Mouse (Mus musculus) embryonic facial prominence, embryonic 11.5 days (tissue): Measurements from ENCODE around the gene Col4a1. TPM values are rescaled to one million over a fixed set of nuclear protein-coding genes. Genes with fewer than 3 reads are reported as not detected.
A peak's percentile ranks its signal among the peaks of the same experiment; 100 is the strongest.

Source experiments
- ATAC-seq: fragments of 200-750 bp; cut with Nextera tagmentation; replicated peaks from 2 replicates; pipeline ENCODE4 v1.8.0; 2017; ENCODE audit warnings: low read depth; ENCODE audit not compliant: insufficient number of reproducible peaks, low FRiP score, low TSS enrichment
- DNase-seq: peaks from one replicate; pipeline ENCODE4 v3.0.0-alpha.2; 2015; ENCODE audit warnings: low spot score
- H3K27ac ChIP-seq: fragments of 300-500 bp; sonication (generic); replicated peaks from 2 replicates; pipeline ENCODE4 v1.5.1; 2014; ENCODE audit warnings: mild to moderate bottlenecking, low read depth, low read length, control low read depth
- H3K27me3 ChIP-seq: fragments of 300-500 bp; sonication (generic); 2 replicates; pipeline ENCODE4 v1.6.1; 2014; ENCODE audit warnings: mild to moderate bottlenecking, low read length, moderate library complexity, mixed read lengths; ENCODE audit not compliant: control insufficient read depth, insufficient read depth
- H3K36me3 ChIP-seq: fragments of 300-500 bp; sonication (generic); replicated peaks from 2 replicates; pipeline ENCODE4 v1.6.1; 2014; ENCODE audit warnings: low read depth, mild to moderate bottlenecking, low read length, moderate library complexity, mixed read lengths; ENCODE audit not compliant: control insufficient read depth, insufficient read depth
- H3K4me1 ChIP-seq: fragments of 300-500 bp; sonication (generic); 2 replicates; pipeline ENCODE4 v1.6.1; 2014; ENCODE audit warnings: low read length, mixed read lengths; ENCODE audit not compliant: control insufficient read depth, insufficient read depth
- H3K4me2 ChIP-seq: fragments of 300-500 bp; sonication (generic); 2 replicates; pipeline ENCODE4 v1.6.1; 2014; ENCODE audit warnings: low read depth, mild to moderate bottlenecking, control low read depth, low read length, moderate library complexity
- H3K4me3 ChIP-seq: fragments of 300-500 bp; sonication (generic); 2 replicates; pipeline ENCODE4 v1.5.1; 2014; ENCODE audit warnings: low read depth, low read length, control low read depth
- H3K9ac ChIP-seq: fragments of 300-500 bp; sonication (generic); replicated peaks from 2 replicates; pipeline ENCODE4 v1.6.1; 2014; ENCODE audit warnings: mild to moderate bottlenecking, control low read depth, low read length
- H3K9me3 ChIP-seq: fragments of 300-500 bp; sonication (generic); replicated peaks from 2 replicates; pipeline ENCODE4 v1.6.1; 2016; ENCODE audit warnings: mild to moderate bottlenecking, low read length, inconsistent platforms, mixed read lengths; ENCODE audit not compliant: control insufficient read depth
- WGBS: fragments of 180-500 bp; shearing (Covaris S2); extraction: QIAGEN DNeasy Blood & Tissue Kit; methylation state at CpG from one replicate; pipeline ENCODE4 v1.1.7; 2014; 5-methylcytosine and 5-hydroxymethylcytosine counted together
- polyA plus RNA-seq: library from polyadenylated mRNA; unstranded; fragments of >200 nt; fragmentation: Nextera tagmentation; extraction: Ambion mirVana; gene quantifications from 2 replicates; pipeline ENCODE4 v1.2.1, GENCODE M21; 2014

The Col4a1 gene
- polyA plus RNA-seq, 1 experiment from 2014 or later = 93.6 TPM

DNA sequence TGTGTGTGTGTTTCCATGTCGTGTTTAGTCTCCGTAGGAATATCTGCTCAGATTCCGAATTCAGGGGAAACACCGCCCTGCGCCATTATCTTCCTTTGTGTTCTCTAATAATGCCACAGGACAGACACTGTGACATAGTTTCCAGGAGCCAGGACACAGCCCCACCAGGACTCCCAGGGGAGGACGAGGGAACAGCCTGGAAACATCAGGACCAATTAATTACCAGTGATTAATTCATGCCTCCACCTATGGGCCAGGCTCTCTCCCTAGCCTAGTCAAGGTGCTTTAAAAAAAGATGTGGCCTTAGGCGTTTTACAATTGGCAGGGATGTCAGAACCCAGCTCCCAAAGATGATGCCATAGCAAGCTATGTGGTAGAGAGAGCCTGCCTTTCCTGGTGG lies 5.2 kb downstream of the Col4a1 start:
- Histone ChIP-seq H3K4me2 (no peak overlapping the region), H3K27me3 (no peaks in the 10 kb centered on the region), H3K36me3 (no peaks in the 10 kb centered on the region), H3K4me3 (no peak overlapping the region), H3K9me3 (no peaks in the 10 kb centered on the region), H3K9ac (no peak overlapping the region), H3K27ac (no peak overlapping the region), H3K4me1 (no peaks in the 10 kb centered on the region)
- 84% methylated on average over 7 of the region's 7 CpGs for WGBS
- no peak for ATAC-seq
- DNase-seq = no peak

DNA sequence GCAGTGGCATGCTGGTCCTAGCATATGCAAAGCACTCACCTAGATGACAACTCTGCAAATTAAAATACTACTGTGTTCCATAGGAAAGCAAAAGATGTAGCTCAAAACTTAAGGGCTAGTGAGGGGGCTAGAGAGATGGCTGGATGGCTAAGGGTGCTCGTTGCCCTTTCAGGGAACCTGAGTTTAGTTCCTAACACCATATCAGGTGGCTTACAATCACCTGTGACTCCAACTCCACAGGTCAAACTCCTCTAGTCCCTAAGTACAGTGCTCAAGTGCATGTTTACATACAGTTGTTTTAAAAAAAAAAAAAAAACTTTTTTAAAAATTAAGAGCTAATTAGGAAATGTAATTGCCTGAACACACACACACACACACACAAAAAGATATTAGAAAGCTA lies 7.1 kb downstream of the Col4a1 start:
- Histone ChIP-seq H3K9me3 (no peaks in the 10 kb centered on the region), H3K4me3 (no peak overlapping the region), H3K9ac (no peak overlapping the region), H3K4me1 (no peaks in the 10 kb centered on the region), H3K36me3 (no peaks in the 10 kb centered on the region), H3K27ac (no peak overlapping the region), H3K27me3 (no peaks in the 10 kb centered on the region), H3K4me2 (no peak overlapping the region)
- no peak for ATAC-seq
- WGBS = 88% methylated on average over 1 of the region's 1 CpGs
- no peak for DNase-seq

DNA sequence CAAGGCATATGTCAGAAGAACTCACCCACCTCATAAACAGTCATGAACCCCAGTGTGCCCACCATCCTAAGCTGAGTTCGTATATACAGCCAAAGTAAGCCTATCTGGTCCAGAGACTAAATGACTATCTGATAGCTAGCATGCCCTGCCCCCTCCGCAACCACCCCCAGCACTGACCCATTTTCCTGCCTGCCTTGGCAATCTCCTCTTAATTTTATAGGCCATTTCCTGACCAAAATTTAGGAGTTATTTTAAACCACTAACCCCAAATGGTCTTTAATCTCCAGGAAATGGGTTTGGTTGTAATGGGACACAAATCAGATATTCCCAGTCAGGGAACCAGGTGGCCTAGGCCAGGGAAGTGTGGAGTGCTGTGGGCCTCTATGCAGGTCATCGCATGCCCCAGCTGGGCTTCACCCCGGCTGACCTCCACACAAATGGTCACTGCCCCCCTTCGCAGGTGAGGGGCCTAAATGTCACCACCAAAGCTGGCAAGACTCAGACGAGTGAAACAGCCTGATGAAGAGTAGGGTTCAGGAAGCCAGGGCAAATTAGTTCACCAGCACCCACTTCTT lies 8.5 kb downstream of the Col4a1 start:
- H3K4me3 ChIP-seq = no peak overlapping the region
- H3K9me3 ChIP-seq = no peaks in the 10 kb centered on the region
- H3K36me3 ChIP-seq = no peaks in the 10 kb centered on the region

DNA sequence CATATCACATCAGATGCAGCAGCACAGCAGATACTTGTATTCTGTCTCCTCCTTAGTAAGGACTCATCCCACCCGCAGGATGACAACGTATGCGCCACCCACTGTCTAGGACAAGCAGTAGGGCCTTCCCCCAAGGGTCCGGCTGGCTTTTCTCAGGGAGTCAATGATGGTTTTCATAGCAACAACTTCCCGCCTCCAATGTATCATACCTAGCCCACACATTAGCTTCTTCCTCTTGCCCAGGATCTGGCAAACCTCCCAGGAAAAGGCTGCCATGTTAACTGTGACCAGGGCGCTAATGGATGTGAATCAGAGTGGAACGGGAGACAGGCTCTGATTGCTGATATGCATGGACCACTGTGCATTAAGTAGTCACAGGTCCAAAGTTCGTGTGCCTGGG lies 12.2 kb downstream of the Col4a1 start:
- WGBS = 91% methylated on average over 8 of the region's 8 CpGs
- Histone ChIP-seq H3K27me3 (no peaks in the 10 kb centered on the region), H3K36me3 (no peaks in the 10 kb centered on the region), H3K9ac (no peak overlapping the region), H3K4me1 (0 out of 2 replicates have a peak, but pooled peaks cover 2% of the 10 kb centered on the region), H3K9me3 (no peaks in the 10 kb centered on the region), H3K4me2 (no peak overlapping the region), H3K4me3 (no peak overlapping the region), H3K27ac (no peak overlapping the region)
- DNase-seq = no peak
- no peak for ATAC-seq

More for the DNA sequence above, 8.5 kb downstream of the Col4a1 start:
- Histone ChIP-seq H3K4me1 (no peaks in the 10 kb centered on the region), H3K9ac (no peak overlapping the region), H3K27ac (no peak overlapping the region), H3K27me3 (no peaks in the 10 kb centered on the region), H3K4me2 (no peak overlapping the region)
- DNase-seq (no peak), ATAC-seq (no peak)
- WGBS = 83% methylated on average over 6 of the region's 6 CpGs

DNA sequence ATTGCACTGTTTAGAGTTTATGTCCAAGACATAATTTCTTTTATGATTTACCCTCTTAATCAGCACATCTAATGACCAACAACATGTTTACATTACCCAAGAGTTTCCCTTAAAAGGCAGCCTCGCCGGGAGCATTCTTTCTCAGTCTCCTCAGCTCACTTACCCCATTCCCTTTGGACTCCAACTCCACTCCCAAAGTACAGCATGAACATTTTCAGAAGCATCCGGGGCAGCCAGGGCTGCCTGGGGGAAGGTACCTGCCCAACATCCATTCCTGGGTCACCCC lies 13.4 kb downstream of the Col4a1 start:
- 52% methylated on average over 3 of the region's 3 CpGs for WGBS
- Histone ChIP-seq H3K4me2 (no peak overlapping the region), H3K36me3 (no peaks in the 10 kb centered on the region), H3K9me3 (no peaks in the 10 kb centered on the region), H3K4me3 (no peak overlapping the region), H3K27me3 (no peaks in the 10 kb centered on the region), H3K4me1 (0 out of 2 replicates have a peak, but pooled peaks cover 2% of the 10 kb centered on the region), H3K9ac (no peak overlapping the region), H3K27ac (no peak overlapping the region)
- DNase-seq (no peak), ATAC-seq (no peak)

DNA sequence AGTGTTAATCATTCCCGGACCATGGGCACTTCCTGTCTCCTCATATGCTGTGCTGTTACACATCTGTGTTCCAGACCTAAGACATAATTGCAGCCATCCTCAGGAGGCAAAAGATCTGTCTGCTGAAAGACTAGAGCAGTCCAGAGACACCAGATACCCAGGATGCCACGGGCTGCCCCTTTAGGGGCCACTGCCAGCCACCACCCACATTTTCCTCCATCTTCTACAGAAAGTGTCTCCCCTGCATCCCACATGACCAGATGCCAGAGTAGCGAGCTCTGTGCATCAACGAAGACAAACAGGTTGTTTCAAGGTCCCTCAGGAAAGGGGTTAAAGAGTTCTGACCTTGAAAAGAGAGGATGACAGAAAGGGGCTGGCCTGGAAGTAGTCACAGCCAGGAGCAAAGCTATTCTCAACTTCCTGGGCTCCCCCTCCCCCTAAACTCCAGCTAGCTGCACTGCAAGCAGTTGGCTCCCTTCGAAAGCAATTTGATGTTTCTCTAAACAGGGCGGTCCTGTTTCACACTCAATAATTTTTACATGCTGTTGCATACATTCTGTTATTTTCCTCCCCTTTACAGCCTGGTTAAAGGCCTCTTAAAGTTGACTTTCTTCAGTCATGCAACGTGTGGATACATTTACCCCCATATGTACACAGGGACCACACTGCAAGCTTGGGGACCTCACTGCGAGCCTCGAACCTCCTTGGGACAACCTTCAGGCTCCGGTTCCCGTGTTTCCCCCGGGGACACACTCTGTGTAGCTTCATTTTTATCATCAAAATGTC lies 13.9 kb downstream of the Col4a1 start:
- Histone ChIP-seq H3K27me3 (no peaks in the 10 kb centered on the region), H3K9ac (no peak overlapping the region), H3K36me3 (no peaks in the 10 kb centered on the region), H3K4me3 (no peak overlapping the region), H3K4me1 (0 out of 2 replicates have a peak, but pooled peaks cover 2% of the 10 kb centered on the region), H3K9me3 (no peaks in the 10 kb centered on the region), H3K27ac (peak overlapping the region; percentile 53), H3K4me2 (no peak overlapping the region)
- DNase-seq = peak; percentile 78
- 39% methylated on average over 12 of the region's 12 CpGs for WGBS
- ATAC-seq = 0 out of 2 replicates have a peak, but pooled peaks have one; percentile 42

DNA sequence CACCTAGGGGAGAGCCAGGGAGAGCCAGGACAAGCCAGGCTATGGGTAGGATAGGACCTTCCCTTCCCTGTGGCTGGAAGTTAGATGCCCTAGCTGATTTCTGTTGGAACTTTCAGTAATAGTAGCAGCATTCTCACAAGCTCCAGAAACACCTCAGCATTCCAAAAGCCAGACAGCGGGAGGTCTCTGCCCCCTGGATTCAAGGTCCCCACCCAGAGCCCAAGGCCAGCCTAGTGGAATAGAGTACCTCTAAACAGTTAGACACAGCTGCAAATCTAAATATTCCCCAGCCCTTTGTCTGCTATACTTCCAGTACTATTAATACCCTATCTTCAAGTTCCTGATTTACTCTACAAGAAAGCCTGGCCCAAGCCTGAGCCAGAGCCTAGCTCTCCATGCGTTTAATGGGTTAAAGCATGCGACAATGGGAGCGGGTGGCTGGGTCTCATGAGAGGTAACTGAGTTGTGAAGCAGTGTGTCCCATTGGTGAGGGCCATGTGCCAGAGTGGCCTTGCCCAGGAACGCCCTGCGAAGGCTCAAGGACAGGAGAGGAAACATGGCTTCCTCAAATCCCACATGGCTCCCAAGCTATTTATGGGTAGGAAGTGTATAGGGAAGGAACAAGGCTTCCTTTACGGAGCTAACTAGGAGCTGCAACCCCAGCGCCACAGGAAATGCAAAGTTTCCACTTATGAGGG lies 15.3 kb downstream of the Col4a1 start:
- 81% methylated on average over 8 of the region's 8 CpGs for WGBS
- no peak overlapping the region for H3K9ac ChIP-seq
- H3K27ac ChIP-seq = no peak overlapping the region
- ATAC-seq = no peak
- H3K4me3 ChIP-seq = no peak overlapping the region
- H3K4me1 ChIP-seq = 0 out of 2 replicates have a peak, but pooled peaks cover 2% of the 10 kb centered on the region
- no peaks in the 10 kb centered on the region for H3K27me3 ChIP-seq
- no peak for DNase-seq
- no peak overlapping the region for H3K4me2 ChIP-seq
- H3K9me3 ChIP-seq = no peaks in the 10 kb centered on the region
- H3K36me3 ChIP-seq = no peaks in the 10 kb centered on the region
